Comparison of ENCODE assay signal across 9 mouse cellular contexts in genomic region chr15:57644331-57644953, GRCm38 (mm10).
A peak's percentile ranks its signal among the peaks of the same experiment; 100 is the strongest.
DNase-seq lines count a peak whose midpoint lies in the region; ATAC-seq and TF ChIP-seq lines count a peak whose summit lies in the region.
"Had no signal": no experiment of that assay in that cellular context is flagged by ENCODE, and none has a peak within 500 bp of the region (broad histone marks: within the 10 kb centered on the region; RNA-seq: fewer than 3 reads in every experiment).

No protein-coding gene starts in this region.

- H3K27me3 ChIP-seq in lung, embryonic 16.5 days (ENCODE audit: control insufficient read depth, insufficient read depth, low read depth, low read length) = no peaks in the 10 kb centered on the region
- H3K27me3 ChIP-seq in thymus, adult 2 months (ENCODE audit: control insufficient read depth, insufficient read depth, low read length) = no peaks in the 10 kb centered on the region; the same call in 1 of the 2 replicates

- H3K4me2 ChIP-seq in lung, embryonic 16.5 days (ENCODE audit: low read depth, low read length) = no peak overlapping the region

- no peak overlapping the region for H3K4me3 ChIP-seq in ES-E14 (ENCODE audit: insufficient read depth in 1 of 2, low read depth in 1 of 2, low read length in 2 of 2, poor library complexity in 1 of 2, severe bottlenecking in 1 of 2)
- no peak overlapping the region for H3K4me3 ChIP-seq in lung, embryonic 16.5 days (ENCODE audit: low read length)
- no peak overlapping the region for H3K4me3 ChIP-seq in thymus, adult 2 months (ENCODE audit: control insufficient read depth, insufficient read depth, low read length)
- H3K4me3 ChIP-seq: erythroblast, embryonic 14.5 days had no signal

- 0 out of 2 replicates have a peak, but pooled peaks have one; percentile 26 for ATAC-seq in lung, embryonic 16.5 days (ENCODE audit: low read depth)

- no peak overlapping the region for H3K9ac ChIP-seq in ES-E14 (ENCODE audit: insufficient read depth, low read depth, low read length, poor library complexity, severe bottlenecking)
- no peak overlapping the region for H3K9ac ChIP-seq in lung, embryonic 16.5 days (ENCODE audit: low read length)

- H3K27ac ChIP-seq in ES-E14 (ENCODE audit: insufficient read depth, low read depth, low read length, poor library complexity, severe bottlenecking) = no peak overlapping the region
- H3K27ac ChIP-seq in lung, embryonic 16.5 days (ENCODE audit: low read length) = no peak overlapping the region
- no peak overlapping the region for H3K27ac ChIP-seq in thymus, adult 2 months (ENCODE audit: control insufficient read depth, insufficient read depth, low read length)

- no peaks in the 10 kb centered on the region for H3K36me3 ChIP-seq in ES-E14 (ENCODE audit: control insufficient read depth, insufficient read depth, low read length, poor library complexity, severe bottlenecking)
- H3K36me3 ChIP-seq in lung, embryonic 16.5 days (ENCODE audit: control insufficient read depth, insufficient read depth, low read length) = no peaks in the 10 kb centered on the region
- H3K36me3 ChIP-seq in thymus, adult 2 months (ENCODE audit: control insufficient read depth, insufficient read depth, low read length) = no peaks in the 10 kb centered on the region

- 45% methylated on average over 11 of the region's 11 CpGs for WGBS in lung, embryonic 16.5 days
- WGBS in thymus, adult 2 months = 55% methylated on average over 11 of the region's 11 CpGs

- peak; percentile 46; the same call in 1 of the 2 replicates for TF ChIP-seq CTCF in thymus, adult 2 months (IDR thresholded peaks at IDR 0.05; ENCODE audit: borderline replicate concordance, control insufficient read depth, extremely low read depth, insufficient read depth, low read length, poor library complexity)

- H3K4me1 ChIP-seq in ES-E14 (ENCODE audit: control insufficient read depth in 2 of 2, insufficient read depth in 2 of 2, low read length in 2 of 2, poor library complexity in 1 of 2) = no peaks in the 10 kb centered on the region
- H3K4me1 ChIP-seq in lung, embryonic 16.5 days (replicated peaks; ENCODE audit: control insufficient read depth, insufficient read depth, low read length) = no peaks in the 10 kb centered on the region
- H3K4me1 ChIP-seq in thymus, adult 2 months (replicated peaks; ENCODE audit: control insufficient read depth, insufficient read depth, low read length) = no peaks in the 10 kb centered on the region

- TF ChIP-seq POLR2A in thymus, adult 2 months (IDR thresholded peaks at IDR 0.05; ENCODE audit: control insufficient read depth, extremely low read depth, insufficient read depth, low read length, poor library complexity) = no peak

- DNase-seq in left cerebral cortex, adult 18-20 months (ENCODE audit: low spot score in 2 of 2) = peak; percentile 6 to 12
- no peak for DNase-seq in left cerebral cortex, adult 8-10 months (ENCODE audit: low spot score in 2 of 2)
- DNase-seq in ES-E14 (ENCODE audit: low read depth, low spot score) = peak; percentile 21
- peak; percentile 25 for DNase-seq in c-Kit-positive CD71-negative TER-119-negative erythroid progenitor cells, embryonic 14.5 days (ENCODE audit: low read depth)
- peak; percentile 60 for DNase-seq in heart, postnatal 4 days
- DNase-seq in thymus, adult 2 months = peak; percentile 52
- no peak for DNase-seq in left cerebral cortex, adult 11 months (ENCODE audit: low spot score)

- in situ Hi-C loops in ES-E14 (cut with MboI; ENCODE audit: low sequenced_read_pairs in 2 of 2, unreplicated experiment in 2 of 2) = no loop called here

- H3K9me3 ChIP-seq in ES-E14 (ENCODE audit: control insufficient read depth, insufficient read depth, low read depth, low read length) = no peaks in the 10 kb centered on the region
- H3K9me3 ChIP-seq in lung, embryonic 16.5 days (ENCODE audit: control insufficient read depth, low read length) = no peaks in the 10 kb centered on the region

TF ChIP-seq in ES-E14, 5 proteins besides CTCF, POLR2A, EP300 and RAD21:
- TF ChIP-seq ZC3H11A (IDR thresholded peaks at IDR 0.05; ENCODE audit: borderline replicate concordance, low read depth, low read length) (peak; percentile 40; the same call in 1 of the 2 replicates), ZNF384 (IDR thresholded peaks at IDR 0.05; ENCODE audit: low read depth, low read length) (no peak)

Comparison
In these comparisons a context has a peak if more than half of its experiments do, and no peak if none do; other contexts are left out.
1. DNase-seq: peak in left cerebral cortex, adult 18-20 months (2 of 2), ES-E14 (single experiment), c-Kit-positive CD71-negative TER-119-negative erythroid progenitor cells, embryonic 14.5 days (single experiment), heart, postnatal 4 days (single experiment) and thymus, adult 2 months (single experiment); none in left cerebral cortex, adult 8-10 months (0 of 2) and left cerebral cortex, adult 11 months (single experiment).